Mouse (Mus musculus): ENCODE measurements around the gene Rps18.
"Not testable (repeated sequence)": the region's sequence is repeated elsewhere in the genome, so short reads cannot be mapped to it uniquely, and the experiment has no call there.

DNA sequence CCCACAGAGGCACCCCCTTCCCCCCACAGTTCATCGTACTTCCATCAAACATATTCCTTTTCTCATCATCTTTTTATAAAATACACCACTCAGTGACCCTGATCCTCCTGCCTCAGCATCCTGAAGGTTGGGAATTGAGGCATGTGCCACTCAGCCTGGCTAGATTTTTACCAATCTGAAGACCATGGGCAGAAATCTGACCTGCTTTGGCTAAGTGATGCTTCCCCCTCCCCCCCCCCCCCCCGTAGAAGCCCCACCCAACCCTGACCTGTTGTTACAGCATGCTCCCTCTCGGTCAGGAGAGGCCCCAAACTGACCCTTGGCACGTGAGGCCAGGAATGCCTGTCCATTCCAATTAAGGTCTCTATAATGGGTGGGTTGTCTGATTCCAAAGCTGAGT, 51.0 kb downstream of the Rps18 start, which contains the start of gene Platr17:
- not testable (repeated sequence) for TF ChIP-seq CTCF (IDR thresholded peaks at IDR 0.05; ENCODE audit: low read depth); EP300 (optimal IDR thresholded peaks at IDR 0.05)

All from stomach, postnatal 0 days (tissue).